Mouse (Mus musculus) kidney, embryonic 16.5 days (tissue): ENCODE data around the gene Pou2f2. TPM values are rescaled to one million over a fixed set of nuclear protein-coding genes. Genes with fewer than 3 reads are reported as not detected.

ENCODE experiments used
- ATAC-seq: fragments of 200-750 bp; cut with Nextera tagmentation; 2 replicates; pipeline ENCODE4 v1.8.0; 2017; ENCODE audit warnings: moderate TSS enrichment; ENCODE audit not compliant: low FRiP score, low TSS enrichment
- H3K27ac ChIP-seq: fragments of 300-500 bp; sonication (generic); 2 replicates; pipeline ENCODE4 v1.5.1; 2014; ENCODE audit warnings: low read length
- H3K27me3 ChIP-seq: fragments of 300-500 bp; sonication (generic); 2 replicates; pipeline ENCODE4 v1.6.1; 2014; ENCODE audit warnings: low read length, control low read depth, mixed read lengths; ENCODE audit not compliant: insufficient read depth
- H3K36me3 ChIP-seq: fragments of 300-500 bp; sonication (generic); 2 replicates; pipeline ENCODE4 v1.6.1; 2014; ENCODE audit warnings: low read length, control low read depth, mixed read lengths; ENCODE audit not compliant: insufficient read depth
- H3K4me1 ChIP-seq: fragments of 300-500 bp; sonication (generic); 2 replicates; pipeline ENCODE4 v1.6.1; 2014; ENCODE audit warnings: low read length, control low read depth, mixed read lengths; ENCODE audit not compliant: insufficient read depth
- H3K4me2 ChIP-seq: fragments of 300-500 bp; sonication (generic); replicated peaks from 2 replicates; pipeline ENCODE4 v1.6.1; 2014; ENCODE audit warnings: low read depth, low read length
- H3K4me3 ChIP-seq: fragments of 300-500 bp; sonication (generic); 2 replicates; pipeline ENCODE4 v1.5.1; 2014; ENCODE audit warnings: mild to moderate bottlenecking, low read length
- H3K9ac ChIP-seq: fragments of 300-500 bp; sonication (generic); replicated peaks from 2 replicates; pipeline ENCODE4 v1.6.1; 2014; ENCODE audit warnings: low read length
- H3K9me3 ChIP-seq: fragments of 300-500 bp; sonication (generic); 2 replicates; pipeline ENCODE4 v1.6.1; 2016; ENCODE audit warnings: low read length, control low read depth
- WGBS: fragments of 180-500 bp; shearing (Covaris S2); extraction: QIAGEN DNeasy Blood & Tissue Kit; methylation state at CpG from one replicate; pipeline ENCODE4 v1.1.7; 2014; 5-methylcytosine and 5-hydroxymethylcytosine counted together
- polyA plus RNA-seq: library from polyadenylated mRNA; unstranded; fragments of >200 nt; fragmentation: Nextera tagmentation; extraction: Ambion mirVana; gene quantifications from 2 replicates; pipeline ENCODE4 v1.2.1, GENCODE M21; 2015

Gene Pou2f2
- polyA plus RNA-seq, 1 experiment from 2014 or later = 0.40 TPM

DNA sequence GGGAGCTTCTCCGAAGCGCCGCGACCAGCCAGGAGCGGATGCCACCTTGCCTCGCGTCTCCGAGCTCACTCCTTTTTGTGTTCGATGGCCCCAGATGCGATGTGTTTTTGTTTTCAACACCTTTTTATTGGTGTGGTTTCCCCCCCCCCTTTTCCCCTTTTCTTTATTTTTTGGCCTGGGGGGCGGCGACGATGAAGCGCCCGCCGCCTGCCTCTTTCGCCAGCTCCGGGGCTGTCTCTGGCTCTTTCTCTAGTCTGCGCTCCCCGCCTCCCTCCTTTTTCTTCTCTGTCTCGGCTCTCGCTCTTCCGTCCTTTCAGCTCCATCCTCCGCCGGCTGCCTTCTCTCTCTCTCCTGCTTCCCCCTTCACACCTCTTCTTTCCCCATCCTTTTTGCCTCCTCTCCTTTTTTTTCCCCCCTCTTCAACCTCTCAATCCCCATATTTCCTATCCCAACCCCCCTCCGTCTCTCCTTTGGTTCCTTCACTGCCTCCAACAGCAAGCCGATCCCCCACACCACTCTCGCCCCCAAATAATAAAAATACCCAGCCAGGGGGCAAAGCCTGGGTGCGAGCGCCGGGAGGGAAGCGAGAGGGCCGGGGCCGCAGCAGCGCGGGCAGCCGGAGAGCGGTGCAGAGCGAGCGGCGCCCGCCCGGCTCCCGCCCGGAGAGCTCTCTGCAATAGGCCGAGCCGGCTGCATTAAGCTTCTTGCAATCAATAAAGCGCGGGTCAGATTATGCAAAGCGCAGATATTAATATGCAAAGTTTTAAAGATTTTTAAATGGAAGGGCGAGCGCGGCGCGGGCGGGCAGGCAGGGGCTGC, 530 bp downstream of the Pou2f2 start:
- H3K4me2 ChIP-seq = peak overlapping the region; percentile 75
- no peak overlapping the region for H3K27ac ChIP-seq
- ATAC-seq = peak; percentile 52
- peaks cover 84% of the 10 kb centered on the region for H3K27me3 ChIP-seq
- H3K4me3 ChIP-seq = peak overlapping the region; percentile 52
- H3K4me1 ChIP-seq = peaks cover 15% of the 10 kb centered on the region; the same call in 1 of the 2 replicates
- 1% methylated on average over 50 of the region's 56 CpGs for WGBS
- peak overlapping the region; percentile 41 for H3K9ac ChIP-seq
- H3K36me3 ChIP-seq = no peaks in the 10 kb centered on the region
- H3K9me3 ChIP-seq = no peaks in the 10 kb centered on the region

DNA sequence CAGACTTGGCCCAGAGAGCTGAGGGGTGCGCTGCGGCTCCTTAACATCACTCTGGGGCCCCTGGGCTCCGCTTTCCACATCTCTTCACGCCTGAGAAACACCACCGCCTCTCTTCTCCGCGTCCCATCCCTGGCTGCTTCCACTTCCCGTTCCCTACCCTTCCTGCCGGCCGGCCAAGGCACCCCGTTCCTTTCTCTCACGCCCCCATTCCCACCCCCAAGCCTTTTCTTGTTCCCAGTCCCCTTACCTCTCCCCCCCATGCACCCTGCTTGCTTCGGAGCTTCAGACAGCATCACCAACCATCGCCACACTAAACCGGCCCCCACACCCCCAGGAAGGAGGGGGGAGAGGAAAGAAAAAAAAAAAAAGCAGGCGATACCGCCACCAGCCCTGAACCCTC, 1.2 kb downstream of the Pou2f2 start:
- no peaks in the 10 kb centered on the region for H3K36me3 ChIP-seq
- H3K9ac ChIP-seq = no peak overlapping the region
- H3K27me3 ChIP-seq = peaks cover 79% of the 10 kb centered on the region
- H3K9me3 ChIP-seq = no peaks in the 10 kb centered on the region
- no peak for ATAC-seq
- H3K4me1 ChIP-seq = peaks cover 15% of the 10 kb centered on the region; the same call in 1 of the 2 replicates
- H3K4me3 ChIP-seq = peak overlapping the region; percentile 52; the same call in 1 of the 2 replicates
- WGBS = 1% methylated on average over 17 of the region's 17 CpGs
- no peak overlapping the region for H3K27ac ChIP-seq
- peak overlapping the region; percentile 75 for H3K4me2 ChIP-seq

GRCm38 (mm10) chr7:25174343-25174742, 5.2 kb downstream of the Pou2f2 start:
- Histone ChIP-seq H3K4me3 (no peak overlapping the region), H3K9ac (no peak overlapping the region), H3K27me3 (peaks cover 39% of the 10 kb centered on the region), H3K36me3 (no peaks in the 10 kb centered on the region), H3K9me3 (no peaks in the 10 kb centered on the region), H3K4me2 (no peak overlapping the region), H3K4me1 (peaks cover 9% of the 10 kb centered on the region; the same call in 1 of the 2 replicates), H3K27ac (no peak overlapping the region)
- 65% methylated on average over 11 of the region's 11 CpGs for WGBS
- ATAC-seq = no peak

GRCm38 (mm10) chr7:25172669-25173068, 6.9 kb downstream of the Pou2f2 start:
- no peak overlapping the region for H3K4me3 ChIP-seq
- H3K36me3 ChIP-seq = no peaks in the 10 kb centered on the region
- H3K9ac ChIP-seq = no peak overlapping the region
- no peak for ATAC-seq
- peaks cover 22% of the 10 kb centered on the region for H3K27me3 ChIP-seq
- no peaks in the 10 kb centered on the region for H3K4me1 ChIP-seq
- WGBS = 18% methylated on average over 5 of the region's 5 CpGs
- H3K4me2 ChIP-seq = no peak overlapping the region
- no peaks in the 10 kb centered on the region for H3K9me3 ChIP-seq
- H3K27ac ChIP-seq = no peak overlapping the region

DNA sequence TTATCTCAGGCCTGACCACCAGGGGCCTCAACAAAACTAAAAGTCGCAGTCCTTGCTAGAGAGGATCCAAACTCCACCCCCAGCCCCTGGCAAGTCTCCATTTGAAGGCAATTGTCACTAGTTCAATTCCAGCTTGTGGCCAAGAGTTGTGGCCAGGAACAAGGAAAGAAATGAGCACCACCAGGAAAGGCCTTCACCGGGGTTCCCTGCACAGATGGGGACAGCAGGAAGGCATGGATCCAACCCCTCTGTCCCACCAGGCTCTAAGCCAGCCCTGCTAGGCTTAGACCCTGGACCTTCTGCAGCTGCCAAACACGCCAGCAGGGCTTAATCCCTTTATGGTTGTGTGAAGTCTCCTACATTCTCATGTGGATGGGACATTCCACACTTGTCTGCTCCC, 8.9 kb downstream of the Pou2f2 start:
- no peak for ATAC-seq
- Histone ChIP-seq H3K27me3 (peaks cover 1% of the 10 kb centered on the region; the same call in 1 of the 2 replicates), H3K36me3 (no peaks in the 10 kb centered on the region), H3K27ac (no peak overlapping the region), H3K4me1 (no peaks in the 10 kb centered on the region), H3K9ac (no peak overlapping the region), H3K4me2 (no peak overlapping the region), H3K4me3 (no peak overlapping the region), H3K9me3 (no peaks in the 10 kb centered on the region)
- WGBS = 36% methylated on average over 3 of the region's 3 CpGs

- H3K4me3 ChIP-seq = no peak overlapping the region
- no peak overlapping the region for H3K27ac ChIP-seq
- H3K9ac ChIP-seq = no peak overlapping the region
- 82% methylated on average over 5 of the region's 5 CpGs for WGBS
- no peaks in the 10 kb centered on the region; the same call in 1 of the 2 replicates for H3K27me3 ChIP-seq
- no peak overlapping the region for H3K4me2 ChIP-seq
- no peak for ATAC-seq
- no peaks in the 10 kb centered on the region for H3K4me1 ChIP-seq
- no peaks in the 10 kb centered on the region for H3K36me3 ChIP-seq
- H3K9me3 ChIP-seq = no peaks in the 10 kb centered on the region
These were observed 13.4 kb downstream of the Pou2f2 start for GRCm38 (mm10) chr7:25166106-25166505.

- H3K9me3 ChIP-seq = no peaks in the 10 kb centered on the region
- no peak overlapping the region for H3K9ac ChIP-seq
- peaks cover 5% of the 10 kb centered on the region; the same call in 1 of the 2 replicates for H3K27me3 ChIP-seq
- H3K27ac ChIP-seq = no peak overlapping the region
- 0 out of 2 replicates have a peak, but pooled peaks have one; percentile 11 for ATAC-seq
- peaks cover 32% of the 10 kb centered on the region for H3K4me1 ChIP-seq
- no peak overlapping the region for H3K4me2 ChIP-seq
- WGBS = 33% methylated on average over 14 of the region's 14 CpGs
- no peaks in the 10 kb centered on the region for H3K36me3 ChIP-seq
- no peak overlapping the region for H3K4me3 ChIP-seq
These were observed 23.3 kb downstream of the Pou2f2 start for GRCm38 (mm10) chr7:25156158-25156648.

DNA sequence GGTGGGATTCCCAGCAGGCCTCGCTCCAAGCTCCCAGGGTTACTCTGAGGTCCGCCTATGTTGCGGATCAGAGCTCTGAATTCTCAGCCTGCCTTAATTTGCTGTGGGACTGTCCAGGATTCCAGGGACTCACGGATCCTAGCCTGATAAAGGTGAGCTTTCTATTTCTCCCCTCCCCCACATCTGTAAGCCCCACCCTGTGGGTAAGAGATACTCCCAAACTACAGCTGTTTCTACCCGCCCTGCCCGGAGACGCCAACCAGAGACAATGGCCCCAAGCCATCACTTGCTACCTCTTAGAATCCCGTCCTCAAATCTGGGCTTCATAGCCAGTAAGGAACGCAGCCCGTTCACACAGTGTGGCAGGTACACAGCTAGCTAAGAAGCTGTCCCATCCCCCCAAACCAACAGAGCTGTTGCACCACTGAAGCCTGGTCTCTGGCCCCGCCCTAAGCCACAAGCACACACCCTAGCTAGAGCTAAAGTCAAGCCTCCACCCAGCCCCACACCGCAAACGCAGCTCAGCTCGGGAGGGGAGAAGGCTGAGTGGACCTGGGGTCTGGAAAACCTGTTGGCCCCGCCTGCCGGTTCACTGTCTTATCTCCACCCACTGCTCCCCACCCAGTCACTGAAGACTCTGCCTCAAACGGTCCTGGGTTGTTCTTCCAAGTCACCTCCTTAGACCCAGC, 23.9 kb downstream of the Pou2f2 start:
- no peak overlapping the region for H3K9ac ChIP-seq
- H3K27ac ChIP-seq = no peak overlapping the region
- H3K36me3 ChIP-seq = no peaks in the 10 kb centered on the region
- peaks cover 38% of the 10 kb centered on the region for H3K4me1 ChIP-seq
- peaks cover 7% of the 10 kb centered on the region; the same call in 1 of the 2 replicates for H3K27me3 ChIP-seq
- peak overlapping the region; percentile 27; the same call in 1 of the 2 replicates for H3K4me2 ChIP-seq
- 12% methylated on average over 17 of the region's 17 CpGs for WGBS
- ATAC-seq = peak; percentile 25; the same call in 1 of the 2 replicates
- H3K9me3 ChIP-seq = no peaks in the 10 kb centered on the region
- no peak overlapping the region for H3K4me3 ChIP-seq

GRCm38 (mm10) chr7:25154648-25155047, 24.9 kb downstream of the Pou2f2 start:
- H3K4me1 ChIP-seq = peaks cover 43% of the 10 kb centered on the region
- 70% methylated on average over 4 of the region's 4 CpGs for WGBS

More at GRCm38 (mm10) chr7:25154648-25155047, 24.9 kb downstream of the Pou2f2 start:
- H3K27me3 ChIP-seq = peaks cover 7% of the 10 kb centered on the region; the same call in 1 of the 2 replicates
- no peak overlapping the region for H3K9ac ChIP-seq
- no peaks in the 10 kb centered on the region for H3K36me3 ChIP-seq
- ATAC-seq = no peak
- no peak overlapping the region for H3K27ac ChIP-seq
- no peaks in the 10 kb centered on the region for H3K9me3 ChIP-seq
- no peak overlapping the region for H3K4me3 ChIP-seq
- H3K4me2 ChIP-seq = no peak overlapping the region
